Mouse (Mus musculus) forebrain, embryonic 14.5 days (tissue): ENCODE measurements around the gene P2ry13. TPM values are rescaled to one million over a fixed set of nuclear protein-coding genes. Genes with fewer than 3 reads are reported as not detected.

Experiments used
- polyA plus RNA-seq: library from polyadenylated mRNA; unstranded; fragments of >200 nt; fragmentation: Nextera tagmentation; extraction: Ambion mirVana; gene quantifications from 2 replicates; pipeline ENCODE4 v1.2.1, GENCODE M21; 2014

Gene P2ry13
- polyA plus RNA-seq, 1 experiment from 2014 or later = 2.4 TPM

Other genes with a start within 250 kb of the P2ry13 start
- 2.3 and 4.6 TPM in 2 replicates for gene Med12l, start 205.1 kb downstream of the P2ry13 start, polyA plus RNA-seq
- gene Gpr171, start 109.1 kb downstream of the P2ry13 start, polyA plus RNA-seq = 0.18 and 0.25 TPM in 2 replicates
- 1.7 and 2.4 TPM in 2 replicates for gene P2ry14, start 57.3 kb downstream of the P2ry13 start, polyA plus RNA-seq
- gene Gpr87, start 15.8 kb downstream of the P2ry13 start, polyA plus RNA-seq = not detected in 2 replicates
- gene P2ry12, start 52.0 kb upstream of the P2ry13 start, polyA plus RNA-seq = 9.2 and 10.9 TPM in 2 replicates
- 1.7 TPM in 2 replicates for gene Igsf10, start 133.5 kb upstream of the P2ry13 start, polyA plus RNA-seq